Mouse (Mus musculus) liver, adult 2 months (tissue): Measurements from ENCODE around the gene Itsn2.

Source experiments
- CTCF ChIP-seq: fragments of 200-500 bp; IDR thresholded peaks from 2 replicates; pipeline ENCODE4 v1.5.1; 2011; ENCODE audit warnings: low read depth, low read length, control low read depth
- POLR2A ChIP-seq: fragments of 200-500 bp; IDR thresholded peaks from 2 replicates; pipeline ENCODE4 v1.6.1; 2011; ENCODE audit warnings: low read length, control low read depth; ENCODE audit not compliant: insufficient read depth; ENCODE audit errors: extremely low read depth

DNA sequence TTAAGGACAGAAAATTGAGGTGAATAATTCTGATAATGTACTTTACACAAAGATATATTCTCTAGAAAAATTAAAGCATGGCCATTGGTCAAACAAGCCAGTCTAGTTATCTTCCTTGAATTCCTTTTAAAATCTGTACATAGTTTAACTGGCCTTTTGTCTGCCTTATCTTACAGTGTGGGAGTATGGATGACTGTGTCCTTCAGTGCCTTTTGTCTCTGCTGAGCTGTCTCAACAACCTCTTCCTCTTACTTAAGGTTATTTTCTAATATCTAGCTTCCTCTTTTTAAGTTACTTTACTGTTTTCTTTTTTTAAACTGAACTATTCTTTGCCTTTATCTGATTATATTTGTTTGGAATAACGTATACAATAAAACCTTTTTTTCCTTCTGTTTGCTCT lies 48.3 kb downstream of the Itsn2 start:
- no peak for TF ChIP-seq CTCF
- no peak for TF ChIP-seq POLR2A
